Mouse (Mus musculus) regulatory T cell (primary cell): ENCODE data around the gene Gm28360.
"Not testable (repeated sequence)": the region's sequence is repeated elsewhere in the genome, so short reads cannot be mapped to it uniquely, and the experiment has no call there.

Experiments
- in situ Hi-C: fragments of 300-600 bp; cut with MboI, MseI; formaldehyde crosslinking; loops from one replicate; pipeline ENCODE4 v1.15.1; 2025; ENCODE audit warnings: high pct_unique_total_duplicates

Gm28360 gene

DNA sequence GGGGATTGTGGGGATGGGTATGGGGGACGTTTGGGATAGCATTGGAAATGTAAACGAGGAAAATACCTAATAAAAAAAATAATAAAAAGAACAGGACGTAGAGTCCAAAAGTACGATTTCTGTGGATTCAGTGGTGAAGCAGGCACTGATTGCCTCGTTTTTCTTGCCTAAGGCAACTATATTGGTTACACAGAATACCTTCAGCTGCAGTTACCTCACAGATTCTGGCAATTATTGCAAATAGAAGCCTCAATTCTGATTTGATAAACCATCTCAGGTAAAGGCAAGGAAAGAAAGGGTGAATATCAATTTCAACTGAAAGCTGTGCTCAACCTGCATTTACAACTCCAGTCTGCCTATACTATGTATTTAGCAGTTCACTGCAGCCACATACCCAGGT is at the start of gene Gm28360:
Gene Gm28360 (plus strand): TSS at position 301 of the 400 bp plus-strand sequence.
- in situ Hi-C loops, result loop anchor here (5.0 kb wide), 1 partner anchor 198 kb away; no protein-coding TSS in a partner anchor

DNA sequence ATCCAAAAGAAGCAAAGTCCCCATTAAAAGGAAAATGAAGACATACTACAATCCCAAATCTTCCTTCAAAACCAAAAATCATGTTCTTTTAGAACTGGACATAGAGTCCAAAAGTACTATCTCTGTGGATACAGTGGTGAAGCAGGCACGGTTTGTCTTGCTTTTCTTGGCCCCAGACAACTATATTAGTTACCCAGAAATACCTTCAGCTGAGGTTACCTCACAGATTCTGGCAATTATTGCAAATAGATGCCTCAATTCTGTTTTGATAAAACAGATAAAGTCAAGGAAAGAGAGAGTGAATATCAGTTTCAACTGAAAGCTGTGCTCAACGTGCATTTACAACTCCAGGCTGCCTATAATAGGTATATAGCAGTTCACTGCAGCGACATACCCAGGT is 49.0 kb upstream of the Gm28360 start, which contains the start of gene B020011L13Rik:
Gene B020011L13Rik (plus strand): TSS at position 301 of the 400 bp plus-strand sequence.
- in situ Hi-C loops, result not testable (repeated sequence)

DNA sequence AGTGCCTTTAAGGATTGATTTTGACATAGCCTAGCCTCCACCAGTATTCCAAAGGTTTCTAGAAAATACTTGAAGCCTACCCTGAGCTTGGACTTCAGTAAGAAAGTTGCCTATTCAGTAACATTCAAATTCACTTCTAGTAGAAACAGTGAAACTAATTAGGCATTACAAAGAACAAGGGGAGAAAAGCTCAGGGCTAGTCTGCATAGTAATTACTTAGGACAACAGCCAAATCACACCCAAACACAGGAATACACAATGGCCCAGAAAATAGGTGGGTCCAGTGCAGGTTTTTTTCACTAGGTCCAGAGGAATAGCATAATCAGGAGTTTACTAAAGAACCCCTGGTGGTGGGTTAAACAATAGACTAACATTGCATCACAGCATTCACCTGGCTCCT is 13.6 kb upstream of the Gm28360 start:
- in situ Hi-C loops, result not testable (repeated sequence)

DNA sequence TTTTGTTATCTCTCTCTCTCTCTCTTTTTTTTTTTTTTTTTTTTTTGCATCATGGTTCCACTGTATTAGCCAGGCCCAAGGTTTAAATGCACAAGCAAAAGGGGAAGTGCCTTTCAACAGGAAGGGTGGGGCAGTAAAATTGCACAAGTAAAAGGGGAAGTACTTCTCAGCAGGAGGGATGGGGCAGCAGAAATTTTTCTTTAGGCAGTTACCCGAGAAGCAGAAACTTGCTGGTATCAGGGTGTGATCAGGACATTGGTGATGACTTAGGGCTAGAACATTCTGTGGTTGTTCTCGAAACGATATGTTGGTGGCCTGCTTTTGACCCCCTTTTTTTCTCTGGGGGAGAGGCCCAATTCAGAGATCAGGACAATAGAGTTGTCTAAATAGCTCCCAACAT is 21.8 kb downstream of the Gm28360 start:
- in situ Hi-C loops, result not testable (repeated sequence)
